Mouse (Mus musculus) heart, postnatal 0 days (tissue): ENCODE data around the gene Ralgps1.

ENCODE experiments used
- CTCF ChIP-seq: IDR thresholded peaks from 2 replicates; pipeline ENCODE4 v1.5.1; 2016; ENCODE audit warnings: antibody characterized with exemption, control low read depth, low read depth
- EP300 ChIP-seq: IDR thresholded peaks from 2 replicates; pipeline ENCODE4 v1.6.1; 2016; ENCODE audit warnings: antibody characterized with exemption, low read depth

DNA sequence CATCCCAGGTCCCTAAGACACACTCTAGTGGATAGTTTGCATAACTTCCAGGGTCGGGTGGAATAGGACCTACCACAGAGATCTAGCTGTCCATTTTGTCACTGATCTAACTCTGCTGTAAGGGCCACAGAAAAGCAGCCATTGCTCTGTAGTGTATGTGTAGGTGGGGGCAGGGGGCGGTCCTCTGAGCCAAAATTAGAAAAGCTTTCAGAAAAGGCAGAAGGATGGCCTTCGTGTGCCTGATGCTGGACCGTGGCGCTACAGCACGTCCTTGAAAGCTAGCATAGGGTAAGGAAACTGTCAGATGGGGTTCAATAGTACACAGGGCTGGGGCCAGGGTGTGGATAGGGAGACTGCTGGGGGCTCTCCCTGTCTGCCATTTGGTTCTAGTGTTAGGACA lies 126.4 kb downstream of the Ralgps1 start:
- TF ChIP-seq CTCF (no peak), EP300 (no peak)
